Mouse (Mus musculus) CH12.LX (cell line): ENCODE measurements at regions not wholly inside any gene's neighbourhood (a gene's known extent, or its start where the extent isn't known, plus 50 kb on each side); places are given as distances from the start of the nearest gene placed in this dataset.
A peak's percentile ranks its signal among the peaks of the same experiment; 100 is the strongest.

Source experiments
- DNase-seq: peaks from one replicate; pipeline ENCODE4 v3.0.0-alpha.2; 2013; ENCODE audit errors: extremely low read depth
- H3K27ac ChIP-seq: 2 replicates; pipeline ENCODE4 v1.5.1; 2012; ENCODE audit warnings: low read depth, mild to moderate bottlenecking, control low read depth, moderate library complexity; ENCODE audit not compliant: insufficient read depth
- H3K27me3 ChIP-seq: replicated peaks from 2 replicates; pipeline ENCODE3; 2012; ENCODE audit warnings: inconsistent platforms
- H3K36me3 ChIP-seq, 2 experiments: replicated peaks in 1 of 2; 2 replicates each; pipeline versions ENCODE3 to v1.6.1; 2012; ENCODE audit warnings: inconsistent platforms in 1 of 2, low read length in 1 of 2, mild to moderate bottlenecking in 1 of 2, mixed read lengths in 1 of 2, moderate library complexity in 1 of 2; ENCODE audit not compliant: control insufficient read depth in 1 of 2, insufficient read depth in 1 of 2
- H3K4me1 ChIP-seq, 2 experiments: 2 replicates each; pipeline ENCODE4 v1.6.1; 2012; ENCODE audit warnings: inconsistent platforms in 1 of 2, moderate library complexity in 1 of 2; ENCODE audit not compliant: insufficient read depth in 2 of 2, control insufficient read depth in 1 of 2
- H3K4me2 ChIP-seq: 2 replicates; pipeline ENCODE4 v1.6.1; 2012; ENCODE audit warnings: low read depth, mild to moderate bottlenecking, control low read depth; ENCODE audit not compliant: poor library complexity, insufficient read depth, severe bottlenecking
- H3K4me3 ChIP-seq, 3 experiments: fragments of 150-350 bp in 1 of 3; sonication (generic) in 1 of 3; replicated peaks in 1 of 3; 2 replicates each; pipeline versions ENCODE3 to v1.5.1; 2011 to 2012; ENCODE audit warnings: low read depth in 2 of 3, low read length in 2 of 3, mild to moderate bottlenecking in 2 of 3, moderate library complexity in 2 of 3, control low read depth in 1 of 3, improper control_type of control experiment in 1 of 3, inconsistent platforms in 1 of 3, mixed read lengths in 1 of 3; ENCODE audit not compliant: poor library complexity in 1 of 3
- H3K79me2 ChIP-seq: replicated peaks from 2 replicates; pipeline ENCODE4 v1.6.1; 2012; ENCODE audit warnings: mild to moderate bottlenecking, moderate library complexity; ENCODE audit not compliant: control insufficient read depth, poor library complexity, insufficient read depth, severe bottlenecking; ENCODE audit errors: extremely low read depth
- H3K9ac ChIP-seq: 2 replicates; pipeline ENCODE4 v1.6.1; 2012; ENCODE audit warnings: low read depth, mild to moderate bottlenecking, control low read depth, moderate library complexity; ENCODE audit not compliant: insufficient read depth
- H3K9me3 ChIP-seq: replicated peaks from 2 replicates; pipeline ENCODE3; 2012; ENCODE audit warnings: low read length, inconsistent platforms, mixed read lengths
- BHLHE40 ChIP-seq: IDR thresholded peaks from 2 replicates; pipeline ENCODE4 v1.6.1; 2011; ENCODE audit warnings: mild to moderate bottlenecking, low read depth, low read length, improper control_type of control experiment
- CHD1 ChIP-seq: IDR thresholded peaks from 2 replicates; pipeline ENCODE4 v1.6.1; 2012; ENCODE audit warnings: low read depth, low read length, improper control_type of control experiment, inconsistent platforms
- CHD2 ChIP-seq: IDR thresholded peaks from 2 replicates; pipeline ENCODE4 v1.6.1; 2011; ENCODE audit warnings: low read length, improper control_type of control experiment
- CTCF ChIP-seq, 2 experiments: IDR thresholded peaks in 1 of 2; conservative IDR thresholded peaks in 1 of 2; 2 replicates each; pipeline ENCODE4 v1.5.1; 2011 to 2012; ENCODE audit warnings: low read depth in 2 of 2, low read length in 2 of 2, improper control_type of control experiment in 1 of 2, inconsistent platforms in 1 of 2, mild to moderate bottlenecking in 1 of 2, moderate library complexity in 1 of 2
- E2F4 ChIP-seq: IDR thresholded peaks from 2 replicates; pipeline ENCODE4 v1.6.1; 2011; ENCODE audit warnings: low read depth, low read length, improper control_type of control experiment; ENCODE audit not compliant: insufficient replicate concordance
- EP300 ChIP-seq: IDR thresholded peaks from 2 replicates; pipeline ENCODE4 v1.6.1; 2011; ENCODE audit warnings: low read length, improper control_type of control experiment
- ETS1 ChIP-seq: conservative IDR thresholded peaks from 2 replicates; pipeline ENCODE4 v1.6.1; 2012; ENCODE audit warnings: low read depth, mild to moderate bottlenecking, inconsistent platforms, low read length, improper control_type of control experiment, moderate library complexity
- GABPA ChIP-seq: IDR thresholded peaks from 2 replicates; pipeline ENCODE4 v1.6.1; 2012; ENCODE audit warnings: low read depth, low read length, improper control_type of control experiment, inconsistent platforms; ENCODE audit not compliant: insufficient replicate concordance
- HCFC1 ChIP-seq: IDR thresholded peaks from 2 replicates; pipeline ENCODE4 v1.6.1; 2012; ENCODE audit warnings: low read depth, mild to moderate bottlenecking, inconsistent platforms, low read length, improper control_type of control experiment
- IRF4 ChIP-seq: IDR thresholded peaks from 2 replicates; pipeline ENCODE4 v1.6.1; 2014; ENCODE audit warnings: low read depth, mild to moderate bottlenecking, inconsistent platforms, low read length, improper control_type of control experiment
- JUN ChIP-seq: IDR thresholded peaks from 2 replicates; pipeline ENCODE4 v1.6.1; 2011; ENCODE audit warnings: low read depth, mild to moderate bottlenecking, low read length, improper control_type of control experiment, moderate library complexity; ENCODE audit not compliant: insufficient read depth
- KAT2A ChIP-seq: IDR thresholded peaks from 2 replicates; pipeline ENCODE4 v1.6.1; 2012; ENCODE audit warnings: low read length, improper control_type of control experiment, inconsistent platforms; ENCODE audit not compliant: insufficient replicate concordance
- MAZ ChIP-seq: IDR thresholded peaks from 2 replicates; pipeline ENCODE4 v1.6.1; 2012; ENCODE audit warnings: low read depth, mild to moderate bottlenecking, inconsistent platforms, low read length, improper control_type of control experiment, moderate library complexity
- MXI1 ChIP-seq: IDR thresholded peaks from 2 replicates; pipeline ENCODE4 v1.6.1; 2011; ENCODE audit warnings: mild to moderate bottlenecking, low read depth, low read length, improper control_type of control experiment
- MYC ChIP-seq: IDR thresholded peaks from 2 replicates; pipeline ENCODE4 v1.6.1; 2011; ENCODE audit warnings: low read depth, mild to moderate bottlenecking, improper control_type of control experiment, low read length
- NELFE ChIP-seq: IDR thresholded peaks from 2 replicates; pipeline ENCODE4 v1.6.1; 2011; ENCODE audit warnings: low read depth, low read length, improper control_type of control experiment
- NRF1 ChIP-seq: IDR thresholded peaks from 2 replicates; pipeline ENCODE4 v1.6.1; 2014; ENCODE audit warnings: low read depth, mild to moderate bottlenecking, inconsistent platforms, low read length, improper control_type of control experiment, moderate library complexity
- PAX5 ChIP-seq: IDR thresholded peaks from 2 replicates; pipeline ENCODE4 v1.6.1; 2012; ENCODE audit warnings: low read length, inconsistent platforms, mixed read lengths
- POLR2A ChIP-seq: IDR thresholded peaks from 2 replicates; pipeline ENCODE4 v1.6.1; 2011; ENCODE audit warnings: low read depth, mild to moderate bottlenecking, improper control_type of control experiment, low read length
- POLR2AphosphoS2 ChIP-seq: IDR thresholded peaks from 2 replicates; pipeline ENCODE4 v1.6.1; 2011; ENCODE audit warnings: low read depth, low read length, improper control_type of control experiment
- RAD21 ChIP-seq: IDR thresholded peaks from 2 replicates; pipeline ENCODE4 v1.6.1; 2011; ENCODE audit warnings: low read depth, mild to moderate bottlenecking, low read length, improper control_type of control experiment, moderate library complexity
- RCOR1 ChIP-seq: conservative IDR thresholded peaks from 2 replicates; pipeline ENCODE4 v1.6.1; 2012; ENCODE audit warnings: low read depth, mild to moderate bottlenecking, inconsistent platforms, low read length, improper control_type of control experiment
- SIN3A ChIP-seq: IDR thresholded peaks from 2 replicates; pipeline ENCODE4 v1.6.1; 2012; ENCODE audit warnings: low read length, improper control_type of control experiment, inconsistent platforms
- SMC3 ChIP-seq: IDR thresholded peaks from 2 replicates; pipeline ENCODE4 v1.6.1; 2011; ENCODE audit warnings: low read depth, low read length, improper control_type of control experiment
- TBP ChIP-seq: conservative IDR thresholded peaks from 2 replicates; pipeline ENCODE4 v1.6.1; 2011; ENCODE audit warnings: low read depth, low read length, improper control_type of control experiment
- UBTF ChIP-seq: IDR thresholded peaks from 2 replicates; pipeline ENCODE4 v1.6.1; 2012; ENCODE audit warnings: low read depth, mild to moderate bottlenecking, inconsistent platforms, low read length, improper control_type of control experiment, moderate library complexity
- USF1 ChIP-seq: IDR thresholded peaks from 2 replicates; pipeline ENCODE4 v1.6.1; 2014; ENCODE audit warnings: low read depth, mild to moderate bottlenecking, inconsistent platforms, low read length, improper control_type of control experiment
- USF2 ChIP-seq: conservative IDR thresholded peaks from 2 replicates; pipeline ENCODE4 v1.6.1; 2011; ENCODE audit warnings: low read depth, low read length, improper control_type of control experiment
- ZC3H11A ChIP-seq: IDR thresholded peaks from 2 replicates; pipeline ENCODE4 v1.6.1; 2012; ENCODE audit warnings: low read depth, mild to moderate bottlenecking, inconsistent platforms, low read length, improper control_type of control experiment
- ZKSCAN1 ChIP-seq: IDR thresholded peaks from 2 replicates; pipeline ENCODE4 v1.6.1; 2012; ENCODE audit warnings: low read depth, inconsistent platforms, low read length, improper control_type of control experiment, borderline replicate concordance
- ZMIZ1 ChIP-seq: IDR thresholded peaks from 2 replicates; pipeline ENCODE4 v1.6.1; 2012; ENCODE audit warnings: low read depth, mild to moderate bottlenecking, inconsistent platforms, low read length, improper control_type of control experiment
- ZNF384 ChIP-seq: IDR thresholded peaks from 2 replicates; pipeline ENCODE4 v1.6.1; 2012; ENCODE audit warnings: low read depth, low read length, improper control_type of control experiment, inconsistent platforms
- dilution Hi-C: fragments of 300-500 bp; cut with MboI; formaldehyde crosslinking; loops from 2 replicates; pipeline ENCODE4 v1.14.3; 2020; ENCODE audit warnings: low sequenced_read_pairs; ENCODE audit not compliant: extremely low pct_unique_long_range_greater_than_20kb, extremely low pct_ligation_motif_present
- in situ Hi-C: fragments of 300-500 bp; cut with MboI; formaldehyde crosslinking; loops from 3 replicates; pipeline ENCODE4 v1.14.3; 2019; ENCODE audit warnings: low sequenced_read_pairs, low pct_ligation_motif_present, low pct_unique_long_range_greater_than_20kb, mixed read lengths

- Histone ChIP-seq H3K36me3 (no peaks in the 10 kb centered on the region), H3K79me2 (no peaks in the 10 kb centered on the region), H3K4me1 (peaks cover 0 to 5% of the 10 kb centered on the region in 2 experiments; a peak in 1 of 4 replicates), H3K9ac (no peak overlapping the region), H3K9me3 (no peaks in the 10 kb centered on the region), H3K4me3 (no peak overlapping the region), H3K27ac (no peak overlapping the region), H3K4me2 (no peak overlapping the region), H3K27me3 (no peaks in the 10 kb centered on the region)
- no peak for DNase-seq
- dilution Hi-C loops = no loop called here
- in situ Hi-C loops = no loop called here
- TF ChIP-seq HCFC1 (no peak), CHD1 (no peak), PAX5 (no peak), MYC (no peak), CTCF (conservative IDR thresholded peaks at IDR 0.05 in 1 of 2, IDR thresholded peaks at IDR 0.05 in 1 of 2; ENCODE audit: low read depth in 2 of 2, low read length in 2 of 2) (no peak), USF2 (no peak), EP300 (no peak), RAD21 (no peak), ZNF384 (no peak), IRF4 (no peak), NELFE (no peak), ZKSCAN1 (no peak), ETS1 (no peak), MAZ (no peak), SMC3 (no peak), MXI1 (no peak), POLR2A (no peak), NRF1 (no peak), RCOR1 (no peak)
- TF ChIP-seq, all 38 proteins: peak for 0
These were observed 328.0 kb downstream of the Arl4a start for GRCm38 (mm10) chr12:39709850-39710249.

- dilution Hi-C loops (no loop called here), in situ Hi-C loops (no loop called here)
- Histone ChIP-seq H3K4me1 (peaks cover 3 to 27% of the 10 kb centered on the region in 2 experiments; a peak in 3 of 4 replicates), H3K9ac (no peak overlapping the region), H3K9me3 (no peaks in the 10 kb centered on the region), H3K27ac (no peak overlapping the region), H3K36me3 (no peaks in the 10 kb centered on the region), H3K79me2 (no peaks in the 10 kb centered on the region), H3K4me2 (no peak overlapping the region), H3K4me3 (no peak overlapping the region), H3K27me3 (no peaks in the 10 kb centered on the region)
- DNase-seq = peak; percentile 86
- no peak for TF ChIP-seq NELFE
- TF ChIP-seq E2F4 = 0 out of 2 replicates have a peak, but pooled peaks have one; percentile 17
- TF ChIP-seq UBTF = no peak
- peak; percentile 75 for TF ChIP-seq IRF4
- TF ChIP-seq ZMIZ1 = no peak
- peak; percentile 54 for TF ChIP-seq CHD2
- no peak for TF ChIP-seq MXI1
- no peak for TF ChIP-seq RAD21
- no peak for TF ChIP-seq CTCF (conservative IDR thresholded peaks at IDR 0.05 in 1 of 2, IDR thresholded peaks at IDR 0.05 in 1 of 2; ENCODE audit: low read depth in 2 of 2, low read length in 2 of 2)
- TF ChIP-seq JUN = peak; percentile 15; the same call in 1 of the 2 replicates
- TF ChIP-seq NRF1 = no peak
- no peak for TF ChIP-seq USF1
- no peak for TF ChIP-seq ZKSCAN1
- peak; percentile 73 for TF ChIP-seq BHLHE40
- TF ChIP-seq PAX5 = no peak
- no peak for TF ChIP-seq KAT2A
- TF ChIP-seq SMC3 = no peak; the same call in 1 of the 2 replicates
- TF ChIP-seq GABPA = no peak
- TF ChIP-seq HCFC1 = peak; percentile 23; the same call in 1 of the 2 replicates
- TF ChIP-seq ZNF384 = peak; percentile 10; the same call in 1 of the 2 replicates
- TF ChIP-seq POLR2AphosphoS2 = no peak
- TF ChIP-seq POLR2A = no peak
- peak; percentile 43; the same call in 1 of the 2 replicates for TF ChIP-seq RCOR1
- 0 out of 2 replicates have a peak, but pooled peaks have one; percentile 37 for TF ChIP-seq MAZ
- no peak for TF ChIP-seq TBP
- no peak for TF ChIP-seq ZC3H11A
- TF ChIP-seq SIN3A = no peak
These were observed 340.6 kb downstream of the Arl4a start for GRCm38 (mm10) chr12:39697182-39697581.
